In the genomic region with DNA sequence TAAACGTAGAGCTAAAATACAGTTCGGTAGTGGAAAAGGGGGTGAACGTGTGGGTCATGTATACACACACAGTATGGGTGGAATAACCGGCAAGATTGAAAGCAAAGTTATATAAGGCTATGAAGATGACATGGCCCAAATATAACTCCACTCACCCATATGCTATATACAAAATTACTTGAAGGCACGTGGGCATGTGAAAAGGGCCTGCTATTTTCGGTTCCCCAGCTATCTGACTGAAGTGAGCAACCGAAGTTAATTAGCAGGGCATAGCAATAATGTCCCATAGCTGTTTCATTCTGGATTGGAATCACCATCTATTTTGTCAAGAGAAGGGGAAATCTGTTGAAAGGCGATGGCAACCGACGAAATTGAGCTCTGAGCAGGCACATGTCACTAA, we compare ENCODE assay signal across 11 mouse cellular contexts. TPM values are rescaled to one million over a fixed set of nuclear protein-coding genes. Genes with fewer than 3 reads are reported as not detected.
DNase-seq lines count a peak whose midpoint lies in the region; ATAC-seq lines count a peak whose summit lies in the region.
"Had no signal": no experiment of that assay in that cellular context is flagged by ENCODE, and none has a peak within 500 bp of the region (broad histone marks: within the 10 kb centered on the region; RNA-seq: fewer than 3 reads in every experiment).

No protein-coding gene starts in this region.

- no peak overlapping the region for H3K27ac ChIP-seq in heart, embryonic 15.5 days
- H3K27ac ChIP-seq in hindbrain, embryonic 16.5 days (ENCODE audit: low read depth, low read length), result no peak overlapping the region
- H3K27ac ChIP-seq in neural tube, embryonic 15.5 days (replicated peaks), result no peak overlapping the region
- H3K27ac ChIP-seq: intestine, embryonic 15.5 days had no signal

- ATAC-seq in heart, embryonic 15.5 days (replicated peaks; ENCODE audit: insufficient number of reproducible peaks, insufficient read depth, low FRiP score, low read depth), result no peak
- ATAC-seq in hindbrain, embryonic 16.5 days, result no peak
- no peak for ATAC-seq in neural tube, embryonic 15.5 days (ENCODE audit: low FRiP score)

- no peak overlapping the region for H3K9ac ChIP-seq in heart, embryonic 15.5 days
- H3K9ac ChIP-seq in hindbrain, embryonic 16.5 days (ENCODE audit: low read depth, low read length), result no peak overlapping the region
- 0 out of 2 replicates have a peak overlapping the region, but pooled peaks have one; percentile 65 for H3K9ac ChIP-seq in neural tube, embryonic 15.5 days (replicated peaks)

- 0 out of 2 replicates have a peak, but pooled peaks cover 2% of the 10 kb centered on the region for H3K9me3 ChIP-seq in heart, embryonic 15.5 days (replicated peaks)
- H3K9me3 ChIP-seq in hindbrain, embryonic 16.5 days (ENCODE audit: control insufficient read depth, low read length), result no peaks in the 10 kb centered on the region
- H3K9me3 ChIP-seq in neural tube, embryonic 15.5 days (replicated peaks), result no peaks in the 10 kb centered on the region
- H3K9me3 ChIP-seq: intestine, embryonic 15.5 days had no signal

- H3K36me3 ChIP-seq in heart, embryonic 15.5 days, result no peaks in the 10 kb centered on the region
- H3K36me3 ChIP-seq in hindbrain, embryonic 16.5 days (ENCODE audit: control insufficient read depth, insufficient read depth, low read length), result no peaks in the 10 kb centered on the region
- H3K36me3 ChIP-seq in neural tube, embryonic 15.5 days, result no peaks in the 10 kb centered on the region
- H3K36me3 ChIP-seq: intestine, embryonic 15.5 days had no signal

- DNase-seq in heart, adult 8-10 months (ENCODE audit: low spot score), result no peak
- peak; percentile 8 to 18 for DNase-seq in right cerebral cortex, adult 2 months (ENCODE audit: low spot score in 2 of 2)
- DNase-seq in right cerebral cortex, postnatal 25 days, result no peak
- no peak for DNase-seq in spleen, postnatal 36 days (ENCODE audit: low spot score in 2 of 2)
- DNase-seq in ovary, postnatal 10 days (ENCODE audit: low spot score), result no peak
- DNase-seq: right cerebral cortex, postnatal 4 days had no signal

- peaks cover 21% of the 10 kb centered on the region for H3K27me3 ChIP-seq in heart, embryonic 15.5 days
- no peaks in the 10 kb centered on the region; the same call in 1 of the 2 replicates for H3K27me3 ChIP-seq in hindbrain, embryonic 16.5 days (replicated peaks; ENCODE audit: control insufficient read depth, insufficient read depth, low read length)
- H3K27me3 ChIP-seq in neural tube, embryonic 15.5 days (replicated peaks), result no peaks in the 10 kb centered on the region
- H3K27me3 ChIP-seq: CH12.LX had no signal

- peaks cover 16% of the 10 kb centered on the region for H3K4me1 ChIP-seq in heart, embryonic 15.5 days (replicated peaks)
- peaks cover 11% of the 10 kb centered on the region for H3K4me1 ChIP-seq in hindbrain, embryonic 16.5 days (ENCODE audit: control insufficient read depth, insufficient read depth, low read depth, low read length)
- peaks cover 28% of the 10 kb centered on the region for H3K4me1 ChIP-seq in neural tube, embryonic 15.5 days

- H3K4me3 ChIP-seq in heart, embryonic 15.5 days, result no peak overlapping the region
- H3K4me3 ChIP-seq in hindbrain, embryonic 16.5 days (ENCODE audit: low read length), result peak overlapping the region; percentile 62; the same call in 1 of the 2 replicates
- peak overlapping the region; percentile 65 for H3K4me3 ChIP-seq in neural tube, embryonic 15.5 days (replicated peaks)

- H3K4me2 ChIP-seq in heart, embryonic 15.5 days, result peak overlapping the region; percentile 100
- peak overlapping the region; percentile 100 for H3K4me2 ChIP-seq in hindbrain, embryonic 16.5 days (ENCODE audit: low read length)
- H3K4me2 ChIP-seq in neural tube, embryonic 15.5 days, result peak overlapping the region; percentile 100

- WGBS in heart, embryonic 15.5 days, result 61% methylated on average over 10 of the region's 10 CpGs
- 55% methylated on average over 10 of the region's 10 CpGs for WGBS in hindbrain, embryonic 16.5 days
- WGBS in neural tube, embryonic 15.5 days, result 35% methylated on average over 10 of the region's 10 CpGs

RNA-seq across cellular contexts. Expression of gene Frzb, which starts 1.9 kb away (rescaled TPM):
- polyA plus RNA-seq in heart, embryonic 15.5 days (2015; fragmentation: Nextera tagmentation; extraction: Ambion mirVana), result 7.4 and 8.2 TPM in 2 replicates
- total RNA-seq in heart, adult 8-10 months (2022), result 1 to 10 TPM; 3.1 to 7.0 (median 4.3) TPM
- 15.2 and 20.0 TPM in 2 replicates for polyA plus RNA-seq in hindbrain, embryonic 16.5 days (2015; fragmentation: Nextera tagmentation; extraction: Ambion mirVana)
- 40.3 and 44.0 TPM in 2 replicates for polyA plus RNA-seq in neural tube, embryonic 15.5 days (2015; fragmentation: Nextera tagmentation; extraction: Ambion mirVana)
- total RNA-seq: CH12.LX had no signal

Comparison
In these comparisons a context has a peak if more than half of its experiments do, and no peak if none do; other contexts are left out.
1. DNase-seq: peak in right cerebral cortex, adult 2 months (2 of 2); none in heart, adult 8-10 months (single experiment), right cerebral cortex, postnatal 25 days (single experiment), spleen, postnatal 36 days (0 of 2) and ovary, postnatal 10 days (single experiment).
2. Peak in every context shown above with its lines, with median percentiles within 50 percentile points of each other: H3K4me2 ChIP-seq.